9 mouse cellular contexts compared by ENCODE assay signal in the genomic region with DNA sequence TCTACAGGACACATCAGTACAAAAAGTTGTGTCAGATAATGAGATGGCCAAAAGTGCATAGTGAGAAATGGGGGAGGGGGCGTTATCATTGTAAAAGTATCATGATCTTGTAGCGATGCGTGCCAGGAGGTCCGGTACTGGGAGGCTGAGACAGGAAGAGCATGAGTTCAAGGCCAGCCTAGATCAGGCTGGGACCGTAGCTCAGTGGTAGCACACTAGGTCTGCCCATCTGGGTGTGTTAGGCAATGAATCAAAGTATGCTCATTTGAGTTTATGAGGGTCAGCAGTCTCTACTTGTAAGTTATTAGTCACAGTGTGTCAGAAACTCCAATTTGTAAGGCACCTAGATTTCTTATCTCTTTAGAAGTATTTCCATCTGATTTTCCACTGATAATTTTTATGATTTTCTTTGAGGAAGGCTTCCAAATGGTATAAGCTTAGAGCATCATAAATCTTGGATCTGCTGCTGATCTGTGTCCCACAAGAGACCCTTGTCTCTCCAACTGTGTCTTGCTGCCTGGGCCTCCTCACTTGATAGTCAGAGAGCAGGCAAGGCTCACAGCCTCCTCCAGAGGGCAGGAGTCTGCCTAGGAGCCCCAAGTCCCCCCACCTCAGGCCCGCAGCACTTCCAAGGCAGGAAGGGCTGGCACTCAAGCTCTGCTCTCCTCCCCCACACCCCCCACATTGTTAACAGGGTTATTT. TPM values are rescaled to one million over a fixed set of nuclear protein-coding genes. Genes with fewer than 3 reads are reported as not detected.
DNase-seq lines count a peak whose midpoint lies in the region; ATAC-seq and TF ChIP-seq lines count a peak whose summit lies in the region.
"Had no signal": no experiment of that assay in that cellular context is flagged by ENCODE, and none has a peak within 500 bp of the region (broad histone marks: within the 10 kb centered on the region; RNA-seq: fewer than 3 reads in every experiment).

No protein-coding gene starts in this region.

- peak; percentile 44 for TF ChIP-seq CTCF in left cerebral cortex, adult 2 months (IDR thresholded peaks at IDR 0.05)

- H3K36me3 ChIP-seq in forebrain, embryonic 15.5 days: no peaks in the 10 kb centered on the region
- H3K36me3 ChIP-seq: embryonic facial prominence, embryonic 12.5 days; liver, embryonic 15.5 days had no signal

- no peak overlapping the region for H3K9ac ChIP-seq in forebrain, embryonic 15.5 days (replicated peaks)
- H3K9ac ChIP-seq: embryonic facial prominence, embryonic 12.5 days; liver, embryonic 15.5 days had no signal

- DNase-seq in left cerebral cortex, adult 2 months (ENCODE audit: extremely low spot score in 1 of 2, low spot score in 2 of 2): no peak
- no peak for DNase-seq in left cerebral cortex, adult 18-20 months (ENCODE audit: low spot score in 2 of 2)
- peak; percentile 36 for DNase-seq in NIH3T3 (ENCODE audit: low read depth)
- peak; percentile 29 for DNase-seq in lung, postnatal 36 days

- no peak overlapping the region for H3K4me2 ChIP-seq in forebrain, embryonic 15.5 days (replicated peaks)
- H3K4me2 ChIP-seq: embryonic facial prominence, embryonic 12.5 days; liver, embryonic 15.5 days had no signal

- 79% methylated on average over 6 of the region's 6 CpGs for WGBS in forebrain, embryonic 15.5 days

- peak; percentile 63; the same call in 1 of the 2 replicates for ATAC-seq in forebrain, embryonic 15.5 days (replicated peaks)
- no peak for ATAC-seq in megakaryocyte, adult 5-6 weeks (ENCODE audit: poor library complexity, severe bottlenecking)
- ATAC-seq in cerebellum, adult (ENCODE audit: insufficient number of reproducible peaks, low FRiP score, low TSS enrichment): no peak

- peaks cover 13% of the 10 kb centered on the region for H3K4me1 ChIP-seq in forebrain, embryonic 15.5 days
- H3K4me1 ChIP-seq: embryonic facial prominence, embryonic 12.5 days had no signal

- intact Hi-C loops in left cerebral cortex, adult 2 months (cut with DNase I): no loop called here

- H3K4me3 ChIP-seq in left cerebral cortex, adult 2 months: no peak overlapping the region
- H3K4me3 ChIP-seq in forebrain, embryonic 15.5 days: no peak overlapping the region
- H3K4me3 ChIP-seq: embryonic facial prominence, embryonic 12.5 days; liver, embryonic 15.5 days had no signal

- no peak overlapping the region for H3K27ac ChIP-seq in left cerebral cortex, adult 2 months
- peak overlapping the region; percentile 36 for H3K27ac ChIP-seq in forebrain, embryonic 15.5 days (replicated peaks)
- H3K27ac ChIP-seq: embryonic facial prominence, embryonic 12.5 days; liver, embryonic 15.5 days had no signal

- H3K27me3 ChIP-seq in forebrain, embryonic 15.5 days: no peaks in the 10 kb centered on the region
- H3K27me3 ChIP-seq: embryonic facial prominence, embryonic 12.5 days; liver, embryonic 15.5 days had no signal

- no peaks in the 10 kb centered on the region for H3K9me3 ChIP-seq in forebrain, embryonic 15.5 days
- H3K9me3 ChIP-seq: embryonic facial prominence, embryonic 12.5 days; liver, embryonic 15.5 days had no signal

RNA-seq across cellular contexts. Expression of gene Tspan3, which starts 14.3 kb away (rescaled TPM):
- total RNA-seq in left cerebral cortex, adult 2 months (2021): 100 to 1,000 TPM; 337 to 351 TPM
- 100 to 1,000 TPM; 347 to 373 TPM for total RNA-seq in left cerebral cortex, adult 18-20 months (2021)
- 511 and 552 TPM in 2 replicates for polyA plus RNA-seq in forebrain, embryonic 15.5 days (2015; fragmentation: Nextera tagmentation; extraction: Ambion mirVana)
- 22.5 and 28.9 TPM in 2 replicates for total RNA-seq in megakaryocyte, adult 5-6 weeks (2015)
- 17.9 and 20.4 TPM in 2 replicates for total RNA-seq in megakaryocyte, adult 5-6 weeks (2017)

Comparison
In these comparisons a context has a peak if more than half of its experiments do, and no peak if none do; other contexts are left out.
1. DNase-seq: peak in NIH3T3 (single experiment) and lung, postnatal 36 days (single experiment); none in left cerebral cortex, adult 2 months (0 of 2) and left cerebral cortex, adult 18-20 months (0 of 2).
2. RNA of gene Tspan3, which starts 14.3 kb away (total RNA-seq): 347 to 373 TPM in left cerebral cortex, adult 18-20 months and 337 to 351 TPM in left cerebral cortex, adult 2 months; 17.9 to 28.9 TPM in megakaryocyte, adult 5-6 weeks; every median in the first group is over 10 times any median in the second.